Mouse (Mus musculus): Measurements from ENCODE around the gene Cfdp1. TPM values are rescaled to one million over a fixed set of nuclear protein-coding genes. Genes with fewer than 3 reads are reported as not detected.

Gene Cfdp1
- total and polyA plus RNA-seq, 2 experiments from 2014 or later = 24.9 to 170 TPM

DNA sequence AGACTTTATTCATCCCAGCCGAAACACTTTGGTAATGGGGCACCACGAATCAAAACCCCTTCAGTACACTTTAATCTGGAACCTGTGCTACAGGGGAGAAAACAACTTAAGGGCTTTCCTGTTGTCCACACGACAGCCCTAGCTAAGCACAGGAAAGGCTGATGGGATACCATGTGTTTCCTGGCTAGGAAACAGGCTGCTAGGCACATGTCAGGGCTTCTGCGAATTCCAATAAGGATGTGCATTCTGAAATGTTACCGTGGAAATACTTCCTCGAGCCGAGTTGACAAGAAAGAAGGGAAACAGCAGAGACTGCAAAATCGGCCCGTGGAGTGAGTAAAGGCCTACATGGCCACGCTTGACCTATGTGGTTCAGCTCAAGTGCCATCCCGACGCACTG lies 34.1 kb downstream of the Cfdp1 start:
- Histone ChIP-seq H3K4me2 (ENCODE audit: low read depth, low read length) (no peak overlapping the region), H3K36me3 (ENCODE audit: insufficient read depth, low read length) (peaks cover 8% of the 10 kb centered on the region; the same call in 1 of the 2 replicates), H3K9me3 (ENCODE audit: low read length) (no peaks in the 10 kb centered on the region), H3K9ac (replicated peaks; ENCODE audit: low read length) (no peak overlapping the region), H3K4me1 (ENCODE audit: insufficient read depth, low read length) (no peaks in the 10 kb centered on the region), H3K27me3 (ENCODE audit: insufficient read depth, low read length) (no peaks in the 10 kb centered on the region), H3K4me3 (ENCODE audit: low read length) (no peak overlapping the region), H3K27ac (no peak overlapping the region)
- TF ChIP-seq CTCF (IDR thresholded peaks at IDR 0.05; ENCODE audit: low read depth) = no peak
- DNase-seq (ENCODE audit: low spot score) = no peak
- 61% methylated on average over 12 of the region's 12 CpGs for whole genome bisulfite sequencing
- no peak for ATAC-seq

DNA sequence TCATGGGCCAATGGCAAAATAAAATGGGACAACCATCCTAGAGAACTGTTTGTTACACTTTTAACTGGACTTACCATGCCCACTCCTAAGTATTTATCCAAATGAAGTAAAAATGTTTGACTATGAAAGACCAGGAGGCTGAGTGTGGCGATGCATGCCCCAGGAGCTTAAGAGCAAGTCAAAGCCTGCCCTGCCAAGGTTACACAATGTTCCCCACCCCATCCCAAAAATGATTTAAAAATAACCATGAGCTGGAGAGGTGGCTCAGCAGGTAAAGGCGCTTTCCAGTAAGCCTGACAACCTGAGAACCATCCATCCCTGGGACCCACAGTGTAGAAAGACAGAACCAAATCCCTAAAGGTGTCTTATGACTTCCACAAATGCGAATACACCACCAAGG lies 35.5 kb downstream of the Cfdp1 start:
- no peak for TF ChIP-seq CTCF (IDR thresholded peaks at IDR 0.05; ENCODE audit: low read depth)
- H3K9ac ChIP-seq (replicated peaks; ENCODE audit: low read length) = no peak overlapping the region
- WGBS = 98% methylated on average over 3 of the region's 3 CpGs

DNA sequence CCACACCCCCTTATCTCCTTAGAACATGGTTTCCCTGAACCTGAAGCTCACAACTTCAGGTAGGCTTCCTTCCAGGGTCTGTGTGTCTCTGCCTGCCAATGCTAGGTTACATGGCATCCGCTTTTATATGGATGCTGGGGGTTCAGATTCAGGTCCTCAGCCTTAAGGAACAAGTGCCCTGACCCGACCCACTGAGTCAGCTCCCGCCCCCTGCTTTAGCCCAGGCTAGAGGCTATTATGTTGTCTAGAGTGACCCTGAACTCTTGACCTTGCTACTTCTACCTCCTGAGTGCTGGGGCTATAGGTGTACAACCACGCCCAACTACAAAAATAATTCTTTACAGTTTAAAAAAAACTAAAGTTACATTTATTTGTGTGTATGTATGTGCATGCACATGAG lies 39.0 kb downstream of the Cfdp1 start:
- no peaks in the 10 kb centered on the region for H3K27me3 ChIP-seq (ENCODE audit: insufficient read depth, low read length)

More for the DNA sequence above, 35.5 kb downstream of the Cfdp1 start:
- H3K36me3 ChIP-seq (ENCODE audit: insufficient read depth, low read length) = peaks cover 8% of the 10 kb centered on the region; the same call in 1 of the 2 replicates
- H3K4me3 ChIP-seq (ENCODE audit: low read length) = no peak overlapping the region
- no peak overlapping the region for H3K27ac ChIP-seq
- H3K9me3 ChIP-seq (ENCODE audit: low read length) = no peaks in the 10 kb centered on the region
- H3K4me1 ChIP-seq (ENCODE audit: insufficient read depth, low read length) = no peaks in the 10 kb centered on the region
- no peaks in the 10 kb centered on the region for H3K27me3 ChIP-seq (ENCODE audit: insufficient read depth, low read length)
- DNase-seq (ENCODE audit: low spot score) (no peak), ATAC-seq (no peak)
- H3K4me2 ChIP-seq (ENCODE audit: low read depth, low read length) = no peak overlapping the region

DNA sequence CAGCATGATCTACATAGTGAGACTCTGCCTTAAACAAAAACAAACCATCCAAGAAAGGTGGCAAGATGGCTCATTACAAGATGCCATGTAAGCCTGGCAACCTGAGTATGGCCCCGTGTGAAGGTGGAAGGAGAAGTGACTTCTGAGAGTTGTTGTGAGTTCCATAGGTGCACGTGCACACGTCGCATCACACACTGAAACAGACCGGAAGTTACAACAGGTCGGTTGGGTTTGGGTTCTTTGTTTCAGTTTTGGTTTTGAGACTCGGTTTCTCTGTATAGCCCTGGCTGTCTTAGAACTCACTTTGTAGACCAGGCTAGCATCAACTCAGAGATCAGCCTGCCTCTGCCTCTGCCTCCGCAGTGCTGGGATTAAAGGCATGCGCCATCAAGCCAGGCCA lies 40.3 kb downstream of the Cfdp1 start:
- ATAC-seq (no peak), DNase-seq (ENCODE audit: low spot score) (no peak)
- WGBS = 96% methylated on average over 9 of the region's 9 CpGs
- peaks cover 4% of the 10 kb centered on the region; the same call in 1 of the 2 replicates for H3K36me3 ChIP-seq (ENCODE audit: insufficient read depth, low read length)
- no peak overlapping the region for H3K27ac ChIP-seq
- no peak for TF ChIP-seq CTCF (IDR thresholded peaks at IDR 0.05; ENCODE audit: low read depth)
- no peaks in the 10 kb centered on the region for H3K9me3 ChIP-seq (ENCODE audit: low read length)
- H3K4me3 ChIP-seq (ENCODE audit: low read length) = no peak overlapping the region
- H3K27me3 ChIP-seq (ENCODE audit: insufficient read depth, low read length) = no peaks in the 10 kb centered on the region
- H3K4me1 ChIP-seq (ENCODE audit: insufficient read depth, low read length) = no peaks in the 10 kb centered on the region
- no peak overlapping the region for H3K4me2 ChIP-seq (ENCODE audit: low read depth, low read length)
- H3K9ac ChIP-seq (replicated peaks; ENCODE audit: low read length) = no peak overlapping the region

More for the DNA sequence above, 39.0 kb downstream of the Cfdp1 start:
- Histone ChIP-seq H3K9ac (replicated peaks; ENCODE audit: low read length) (no peak overlapping the region), H3K4me2 (ENCODE audit: low read depth, low read length) (no peak overlapping the region), H3K9me3 (ENCODE audit: low read length) (no peaks in the 10 kb centered on the region), H3K27ac (no peak overlapping the region), H3K36me3 (ENCODE audit: insufficient read depth, low read length) (peaks cover 6% of the 10 kb centered on the region; the same call in 1 of the 2 replicates), H3K4me1 (ENCODE audit: insufficient read depth, low read length) (no peaks in the 10 kb centered on the region), H3K4me3 (ENCODE audit: low read length) (no peak overlapping the region)
- TF ChIP-seq CTCF (IDR thresholded peaks at IDR 0.05; ENCODE audit: low read depth) = no peak
- ATAC-seq (no peak), DNase-seq (ENCODE audit: low spot score) (no peak)
- 84% methylated on average over 4 of the region's 4 CpGs for WGBS

DNA sequence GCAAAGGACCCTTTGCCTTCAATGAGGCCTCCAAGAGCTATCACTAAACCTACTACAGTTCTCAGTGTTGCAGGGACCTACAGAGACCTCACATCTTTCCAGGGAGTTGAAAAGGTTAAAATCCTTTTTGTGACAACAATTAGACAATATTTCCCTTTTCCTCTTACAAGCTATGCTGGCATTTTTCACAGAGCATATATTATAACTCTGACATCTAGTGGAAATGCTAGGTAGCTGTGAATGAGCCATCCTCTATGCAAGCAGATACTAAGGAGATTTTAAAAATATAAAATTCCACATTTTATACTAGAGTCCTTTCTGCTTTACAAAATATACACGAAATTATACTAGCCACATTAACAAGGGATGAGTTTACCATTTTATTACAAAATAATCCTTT lies 41.3 kb downstream of the Cfdp1 start:
- H3K4me1 ChIP-seq (ENCODE audit: insufficient read depth, low read length) = no peaks in the 10 kb centered on the region
- H3K27ac ChIP-seq = no peak overlapping the region
- H3K4me3 ChIP-seq (ENCODE audit: low read length) = no peak overlapping the region
- H3K36me3 ChIP-seq (ENCODE audit: insufficient read depth, low read length) = peaks cover 4% of the 10 kb centered on the region; the same call in 1 of the 2 replicates
- 77% methylated on average over 1 of the region's 1 CpGs for WGBS
- no peak overlapping the region for H3K9ac ChIP-seq (replicated peaks; ENCODE audit: low read length)
- no peaks in the 10 kb centered on the region for H3K9me3 ChIP-seq (ENCODE audit: low read length)
- H3K27me3 ChIP-seq (ENCODE audit: insufficient read depth, low read length) = no peaks in the 10 kb centered on the region
- peak; percentile 69 for DNase-seq (ENCODE audit: low spot score)
- no peak for ATAC-seq
- TF ChIP-seq CTCF (IDR thresholded peaks at IDR 0.05; ENCODE audit: low read depth) = peak; percentile 66
- no peak overlapping the region for H3K4me2 ChIP-seq (ENCODE audit: low read depth, low read length)

DNA sequence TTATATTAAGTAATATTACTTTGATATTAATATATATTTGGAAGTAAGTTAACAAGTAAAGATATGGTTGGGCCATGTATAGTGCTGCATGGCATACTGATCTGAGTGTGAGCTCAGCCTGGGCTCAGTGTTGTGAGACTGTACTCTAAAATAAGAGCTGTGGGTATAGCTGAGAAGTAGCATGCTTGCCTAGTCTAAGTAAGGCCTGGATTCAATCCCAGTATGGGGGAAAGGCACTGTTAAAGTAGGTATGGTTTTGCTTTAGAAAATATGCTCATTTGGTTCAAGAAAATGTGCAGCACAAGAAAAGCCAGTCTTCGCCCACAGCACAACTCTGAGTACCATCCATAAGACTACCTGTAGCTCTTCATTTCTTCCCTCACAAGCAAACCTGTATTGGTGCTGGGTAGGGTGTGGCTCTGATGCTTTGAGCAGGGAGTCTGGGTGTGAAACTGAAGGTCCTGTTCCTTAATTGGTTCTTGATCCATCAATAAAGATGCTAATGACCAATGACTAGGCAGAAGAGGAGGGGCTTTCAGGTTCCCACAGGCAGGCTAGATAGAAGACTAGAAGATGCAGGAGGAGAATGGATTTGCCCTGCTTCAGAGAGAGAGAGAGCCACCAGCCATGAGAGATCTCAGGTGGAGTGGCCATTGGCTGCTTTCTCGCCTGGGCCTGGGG lies 43.3 kb downstream of the Cfdp1 start:
- ATAC-seq (no peak), DNase-seq (ENCODE audit: low spot score) (no peak)
- Histone ChIP-seq H3K4me3 (ENCODE audit: low read length) (no peak overlapping the region), H3K9ac (replicated peaks; ENCODE audit: low read length) (no peak overlapping the region), H3K4me2 (ENCODE audit: low read depth, low read length) (no peak overlapping the region), H3K36me3 (ENCODE audit: insufficient read depth, low read length) (peaks cover 2% of the 10 kb centered on the region; the same call in 1 of the 2 replicates), H3K9me3 (ENCODE audit: low read length) (no peaks in the 10 kb centered on the region), H3K27ac (no peak overlapping the region; the same call in 1 of the 2 replicates), H3K27me3 (ENCODE audit: insufficient read depth, low read length) (no peaks in the 10 kb centered on the region), H3K4me1 (ENCODE audit: insufficient read depth, low read length) (no peaks in the 10 kb centered on the region)
- no peak for TF ChIP-seq CTCF (IDR thresholded peaks at IDR 0.05; ENCODE audit: low read depth)
- WGBS = 86% methylated on average over 2 of the region's 2 CpGs
